ENCODE assay signal across 14 mouse cellular contexts in genomic region chr17:12155236-12155635, GRCm38 (mm10). TPM values are rescaled to one million over a fixed set of nuclear protein-coding genes. Genes with fewer than 3 reads are reported as not detected.
DNase-seq lines count a peak whose midpoint lies in the region.
"Had no signal": no experiment of that assay in that cellular context is flagged by ENCODE, and none has a peak within 500 bp of the region (broad histone marks: within the 10 kb centered on the region; RNA-seq: fewer than 3 reads in every experiment).

No protein-coding gene starts in this region.

- intact Hi-C loops in left cerebral cortex, postnatal 10 days (cut with DNase I), result no loop called here
- intact Hi-C loops in left cerebral cortex, postnatal 25 days (cut with DNase I), result loop anchor here (2.0 kb wide), 1 partner anchor 58 kb away; no protein-coding TSS in a partner anchor

- peak; percentile 59 to 62 for DNase-seq in left cerebral cortex, adult 18-20 months (ENCODE audit: low spot score in 2 of 2)
- no peak for DNase-seq in left cerebral cortex, postnatal 10 days (ENCODE audit: extremely low spot score in 1 of 2, low spot score in 2 of 2)
- DNase-seq in right cerebral cortex, adult 2 months (ENCODE audit: low spot score in 2 of 2), result peak; percentile 59 to 67
- no peak for DNase-seq in right cerebral cortex, postnatal 10 days (ENCODE audit: low spot score in 2 of 2)
- peak; percentile 50 to 88 for DNase-seq in left cerebral cortex, postnatal 25 days (ENCODE audit: low spot score in 2 of 2)
- DNase-seq in telencephalon, adult 2 months (ENCODE audit: low read depth, low spot score), result peak; percentile 80
- DNase-seq in cerebellum, postnatal 14 days, result no peak
- DNase-seq: adrenal gland, adult 2 months; adrenal gland, postnatal 25 days; cerebellum, adult 2 months; embryo, embryonic 11 days; gastrocnemius, postnatal 36 days; heart, adult 11 months; heart, postnatal 36 days had no signal

RNA-seq across cellular contexts. Expression of gene Agpat4, which starts 36.7 kb away (rescaled TPM):
- 10 to 100 TPM; 56.5 to 62.9 TPM for total RNA-seq in left cerebral cortex, adult 18-20 months (2021)
- total RNA-seq in left cerebral cortex, postnatal 10 days (2021), result 10 to 100 TPM; 68.2 to 71.0 TPM
- 10 to 100 TPM; 60.5 to 65.6 TPM for total RNA-seq in left cerebral cortex, postnatal 25 days (2021)

Comparison
In these comparisons a context has a peak if more than half of its experiments do, and no peak if none do; other contexts are left out.
1. DNase-seq: peak in left cerebral cortex, adult 18-20 months (2 of 2), right cerebral cortex, adult 2 months (2 of 2), left cerebral cortex, postnatal 25 days (2 of 2) and telencephalon, adult 2 months (single experiment); none in left cerebral cortex, postnatal 10 days (0 of 2), right cerebral cortex, postnatal 10 days (0 of 2) and cerebellum, postnatal 14 days (0 of 2).